Mouse (Mus musculus) heart, postnatal 0 days (tissue): ENCODE measurements at regions not wholly inside any gene's neighbourhood (a gene's known extent, or its start where the extent isn't known, plus 50 kb on each side); places are given as distances from the start of the nearest gene placed in this dataset.

ENCODE experiments used
- CTCF ChIP-seq: IDR thresholded peaks from 2 replicates; pipeline ENCODE4 v1.5.1; 2016; ENCODE audit warnings: antibody characterized with exemption, control low read depth, low read depth
- EP300 ChIP-seq: IDR thresholded peaks from 2 replicates; pipeline ENCODE4 v1.6.1; 2016; ENCODE audit warnings: antibody characterized with exemption, low read depth

DNA sequence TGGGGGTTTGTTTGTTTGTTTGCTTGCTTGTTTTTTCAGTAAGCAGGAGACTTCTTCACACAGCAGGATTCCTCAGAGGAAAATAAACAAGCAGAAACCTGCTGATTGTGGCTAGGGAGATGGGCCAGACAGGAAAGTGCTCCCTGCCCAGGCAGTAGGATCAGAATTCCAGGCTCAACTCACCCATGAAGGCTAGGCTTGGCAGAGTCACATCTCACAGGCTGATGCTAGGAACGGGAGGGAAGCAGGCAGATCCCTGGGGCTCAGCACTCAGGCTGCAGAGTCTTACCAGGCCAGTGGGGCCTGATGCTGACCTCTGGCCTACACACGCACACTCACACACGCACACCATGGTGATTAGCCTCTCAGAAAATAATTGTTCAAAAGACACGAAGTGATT, 498.5 kb downstream of the Plekhb2 start:
- no peak for TF ChIP-seq CTCF
- TF ChIP-seq EP300, result no peak
